Mouse (Mus musculus): Measurements from ENCODE around the gene Ces4a. TPM values are rescaled to one million over a fixed set of nuclear protein-coding genes. Genes with fewer than 3 reads are reported as not detected.

The Ces4a gene
- polyA plus RNA-seq, 1 experiment from 2014 or later, result not detected

- no peaks in the 10 kb centered on the region for H3K27me3 ChIP-seq (ENCODE audit: control insufficient read depth, insufficient read depth, low read length)
- 84% methylated on average over 9 of the region's 9 CpGs for WGBS
Measured at GRCm38 (mm10) chr8:105129864-105130263, 1.7 kb upstream of the Ces4a start.

GRCm38 (mm10) chr8:105138423-105138822 lies 6.8 kb downstream of the Ces4a start:
- H3K4me1 ChIP-seq (ENCODE audit: control insufficient read depth, insufficient read depth, low read length), result no peaks in the 10 kb centered on the region
- H3K36me3 ChIP-seq (ENCODE audit: control insufficient read depth, insufficient read depth, low read length), result no peaks in the 10 kb centered on the region
- ATAC-seq (ENCODE audit: insufficient number of reproducible peaks, insufficient read depth, low FRiP score, low read depth), result no peak
- no peak overlapping the region for H3K27ac ChIP-seq (ENCODE audit: low read length)
- WGBS, result 24% methylated on average over 4 of the region's 4 CpGs
- no peaks in the 10 kb centered on the region for H3K27me3 ChIP-seq (ENCODE audit: control insufficient read depth, insufficient read depth, low read length)
- H3K4me3 ChIP-seq (ENCODE audit: low read depth, low read length), result no peak overlapping the region
- no peak overlapping the region for H3K9ac ChIP-seq (replicated peaks; ENCODE audit: low read depth, low read length)
- H3K4me2 ChIP-seq (replicated peaks; ENCODE audit: low read depth, low read length), result no peak overlapping the region
- no peaks in the 10 kb centered on the region for H3K9me3 ChIP-seq (ENCODE audit: control insufficient read depth, low read depth, low read length)

More at GRCm38 (mm10) chr8:105129864-105130263, 1.7 kb upstream of the Ces4a start:
- no peak overlapping the region for H3K27ac ChIP-seq (ENCODE audit: low read length)
- no peaks in the 10 kb centered on the region for H3K9me3 ChIP-seq (ENCODE audit: control insufficient read depth, low read depth, low read length)
- ATAC-seq (ENCODE audit: insufficient number of reproducible peaks, insufficient read depth, low FRiP score, low read depth), result no peak
- no peak overlapping the region for H3K4me3 ChIP-seq (ENCODE audit: low read depth, low read length)
- H3K4me1 ChIP-seq (ENCODE audit: control insufficient read depth, insufficient read depth, low read length), result no peaks in the 10 kb centered on the region
- H3K36me3 ChIP-seq (ENCODE audit: control insufficient read depth, insufficient read depth, low read length), result no peaks in the 10 kb centered on the region
- H3K4me2 ChIP-seq (replicated peaks; ENCODE audit: low read depth, low read length), result no peak overlapping the region
- no peak overlapping the region for H3K9ac ChIP-seq (replicated peaks; ENCODE audit: low read depth, low read length)

- Histone ChIP-seq H3K9me3 (ENCODE audit: control insufficient read depth, low read depth, low read length) (no peaks in the 10 kb centered on the region), H3K9ac (replicated peaks; ENCODE audit: low read depth, low read length) (no peak overlapping the region), H3K4me1 (ENCODE audit: control insufficient read depth, insufficient read depth, low read length) (no peaks in the 10 kb centered on the region), H3K27me3 (ENCODE audit: control insufficient read depth, insufficient read depth, low read length) (no peaks in the 10 kb centered on the region), H3K36me3 (ENCODE audit: control insufficient read depth, insufficient read depth, low read length) (no peaks in the 10 kb centered on the region), H3K4me3 (ENCODE audit: low read depth, low read length) (no peak overlapping the region), H3K4me2 (replicated peaks; ENCODE audit: low read depth, low read length) (0 out of 2 replicates have a peak overlapping the region, but pooled peaks have one; percentile 18), H3K27ac (ENCODE audit: low read length) (no peak overlapping the region)
- WGBS, result 35% methylated on average over 19 of the region's 19 CpGs
- ATAC-seq (ENCODE audit: insufficient number of reproducible peaks, insufficient read depth, low FRiP score, low read depth), result no peak
Measured at GRCm38 (mm10) chr8:105142395-105142794, 10.8 kb downstream of the Ces4a start.

GRCm38 (mm10) chr8:105151654-105152053 lies 20.1 kb downstream of the Ces4a start:
- WGBS, result 72% methylated on average over 4 of the region's 4 CpGs
- Histone ChIP-seq H3K27me3 (ENCODE audit: control insufficient read depth, insufficient read depth, low read length) (no peaks in the 10 kb centered on the region), H3K4me2 (replicated peaks; ENCODE audit: low read depth, low read length) (no peak overlapping the region), H3K4me3 (ENCODE audit: low read depth, low read length) (no peak overlapping the region), H3K36me3 (ENCODE audit: control insufficient read depth, insufficient read depth, low read length) (no peaks in the 10 kb centered on the region), H3K4me1 (ENCODE audit: control insufficient read depth, insufficient read depth, low read length) (peaks cover 5% of the 10 kb centered on the region), H3K9me3 (ENCODE audit: control insufficient read depth, low read depth, low read length) (no peaks in the 10 kb centered on the region), H3K27ac (ENCODE audit: low read length) (no peak overlapping the region), H3K9ac (replicated peaks; ENCODE audit: low read depth, low read length) (no peak overlapping the region)
- no peak for ATAC-seq (ENCODE audit: insufficient number of reproducible peaks, insufficient read depth, low FRiP score, low read depth)

- peak overlapping the region; percentile 59 for H3K4me2 ChIP-seq (replicated peaks; ENCODE audit: low read depth, low read length)
- H3K9ac ChIP-seq (replicated peaks; ENCODE audit: low read depth, low read length), result 0 out of 2 replicates have a peak overlapping the region, but pooled peaks have one; percentile 2
- H3K27ac ChIP-seq (ENCODE audit: low read length), result no peak overlapping the region
- WGBS, result 4% methylated on average over 27 of the region's 27 CpGs
- H3K9me3 ChIP-seq (ENCODE audit: control insufficient read depth, low read depth, low read length), result no peaks in the 10 kb centered on the region
- H3K4me3 ChIP-seq (ENCODE audit: low read depth, low read length), result peak overlapping the region; percentile 7
- no peaks in the 10 kb centered on the region for H3K36me3 ChIP-seq (ENCODE audit: control insufficient read depth, insufficient read depth, low read length)
- ATAC-seq (ENCODE audit: insufficient number of reproducible peaks, insufficient read depth, low FRiP score, low read depth), result peak; percentile 71; the same call in 1 of the 2 replicates
- no peaks in the 10 kb centered on the region for H3K27me3 ChIP-seq (ENCODE audit: control insufficient read depth, insufficient read depth, low read length)
- H3K4me1 ChIP-seq (ENCODE audit: control insufficient read depth, insufficient read depth, low read length), result peaks cover 5% of the 10 kb centered on the region
Measured at GRCm38 (mm10) chr8:105152623-105153398, 21.2 kb downstream of the Ces4a start.

- no peaks in the 10 kb centered on the region for H3K9me3 ChIP-seq (ENCODE audit: control insufficient read depth, low read depth, low read length)
- H3K27ac ChIP-seq (ENCODE audit: low read length), result no peak overlapping the region
- no peaks in the 10 kb centered on the region for H3K27me3 ChIP-seq (ENCODE audit: control insufficient read depth, insufficient read depth, low read length)
- H3K9ac ChIP-seq (replicated peaks; ENCODE audit: low read depth, low read length), result no peak overlapping the region
- WGBS, result 92% methylated on average over 5 of the region's 5 CpGs
- ATAC-seq (ENCODE audit: insufficient number of reproducible peaks, insufficient read depth, low FRiP score, low read depth), result no peak
- peaks cover 5% of the 10 kb centered on the region for H3K4me1 ChIP-seq (ENCODE audit: control insufficient read depth, insufficient read depth, low read length)
- H3K4me2 ChIP-seq (replicated peaks; ENCODE audit: low read depth, low read length), result no peak overlapping the region
- H3K36me3 ChIP-seq (ENCODE audit: control insufficient read depth, insufficient read depth, low read length), result no peaks in the 10 kb centered on the region
- no peak overlapping the region for H3K4me3 ChIP-seq (ENCODE audit: low read depth, low read length)
Measured at GRCm38 (mm10) chr8:105154316-105154715, 22.7 kb downstream of the Ces4a start.

- no peaks in the 10 kb centered on the region for H3K36me3 ChIP-seq (ENCODE audit: control insufficient read depth, insufficient read depth, low read length)
- no peak overlapping the region for H3K27ac ChIP-seq (ENCODE audit: low read length)
- ATAC-seq (ENCODE audit: insufficient number of reproducible peaks, insufficient read depth, low FRiP score, low read depth), result no peak
- peaks cover 5% of the 10 kb centered on the region for H3K4me1 ChIP-seq (ENCODE audit: control insufficient read depth, insufficient read depth, low read length)
- no peak overlapping the region for H3K4me3 ChIP-seq (ENCODE audit: low read depth, low read length)
- WGBS, result 87% methylated on average over 6 of the region's 6 CpGs
- no peaks in the 10 kb centered on the region for H3K9me3 ChIP-seq (ENCODE audit: control insufficient read depth, low read depth, low read length)
- H3K9ac ChIP-seq (replicated peaks; ENCODE audit: low read depth, low read length), result no peak overlapping the region
- H3K27me3 ChIP-seq (ENCODE audit: control insufficient read depth, insufficient read depth, low read length), result no peaks in the 10 kb centered on the region
- H3K4me2 ChIP-seq (replicated peaks; ENCODE audit: low read depth, low read length), result no peak overlapping the region
Measured at GRCm38 (mm10) chr8:105155091-105155745, 23.6 kb downstream of the Ces4a start.

GRCm38 (mm10) chr8:105157555-105157954 lies 26.0 kb downstream of the Ces4a start:
- Histone ChIP-seq H3K9ac (replicated peaks; ENCODE audit: low read depth, low read length) (no peak overlapping the region), H3K4me3 (ENCODE audit: low read depth, low read length) (no peak overlapping the region), H3K9me3 (ENCODE audit: control insufficient read depth, low read depth, low read length) (no peaks in the 10 kb centered on the region), H3K4me2 (replicated peaks; ENCODE audit: low read depth, low read length) (no peak overlapping the region), H3K27ac (ENCODE audit: low read length) (no peak overlapping the region), H3K4me1 (ENCODE audit: control insufficient read depth, insufficient read depth, low read length) (peaks cover 5% of the 10 kb centered on the region), H3K27me3 (ENCODE audit: control insufficient read depth, insufficient read depth, low read length) (no peaks in the 10 kb centered on the region), H3K36me3 (ENCODE audit: control insufficient read depth, insufficient read depth, low read length) (no peaks in the 10 kb centered on the region)
- WGBS, result 54% methylated on average over 10 of the region's 10 CpGs
- no peak for ATAC-seq (ENCODE audit: insufficient number of reproducible peaks, insufficient read depth, low FRiP score, low read depth)

All from stomach, embryonic 14.5 days (tissue).